26 mouse cellular contexts compared by ENCODE assay signal in the genomic region with DNA sequence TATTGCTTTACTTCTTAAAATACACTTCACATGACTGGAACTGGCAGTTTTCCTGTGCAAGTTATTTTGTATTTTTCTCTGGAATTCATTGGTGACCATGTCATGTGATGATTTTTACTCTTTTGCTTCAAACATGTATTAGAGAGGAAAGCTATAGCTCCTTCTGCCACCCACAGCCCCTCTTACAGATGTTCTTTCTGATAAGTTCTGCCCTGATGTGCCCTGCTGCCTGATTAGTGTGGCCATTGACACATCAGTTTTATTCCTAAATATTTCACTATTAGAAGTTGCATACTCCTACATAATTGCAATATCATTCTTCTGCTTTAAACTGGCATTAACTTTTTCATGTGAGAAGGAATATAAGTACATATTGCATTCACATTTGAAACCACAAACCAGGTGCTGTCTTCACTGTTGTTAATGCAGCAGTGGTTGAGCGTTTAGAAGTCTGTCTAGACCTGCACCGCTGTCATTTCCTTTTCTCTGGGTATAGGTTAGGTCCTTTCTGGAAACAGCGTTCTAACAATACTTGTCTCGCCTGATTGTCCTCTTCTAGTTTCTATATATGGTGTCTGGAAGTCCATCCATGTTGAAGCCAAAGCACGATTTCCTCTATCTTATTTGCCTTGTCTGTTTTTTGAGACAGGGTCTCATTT.
DNase-seq lines count a peak whose midpoint lies in the region; ATAC-seq and TF ChIP-seq lines count a peak whose summit lies in the region.
"Had no signal": no experiment of that assay in that cellular context is flagged by ENCODE, and none has a peak within 500 bp of the region (broad histone marks: within the 10 kb centered on the region; RNA-seq: fewer than 3 reads in every experiment).

No protein-coding gene starts in this region.

- intact Hi-C loops in heart, adult 2 months (cut with DNase I), result no loop called here

- H3K4me1 ChIP-seq in heart, adult 2 months (ENCODE audit: control insufficient read depth, insufficient read depth, low read length), result peaks cover 2% of the 10 kb centered on the region
- H3K4me1 ChIP-seq: embryonic facial prominence, embryonic 13.5 days; forebrain, embryonic 12.5 days; hindbrain, embryonic 13.5 days; intestine, embryonic 15.5 days; limb, embryonic 10.5 days; midbrain, embryonic 10.5 days; neural tube, embryonic 15.5 days had no signal

- no peak overlapping the region for H3K27ac ChIP-seq in heart, adult 2 months
- H3K27ac ChIP-seq: embryonic facial prominence, embryonic 13.5 days; forebrain, embryonic 12.5 days; heart, embryonic 13.5 days; hindbrain, embryonic 13.5 days; intestine, embryonic 15.5 days; limb, embryonic 10.5 days; midbrain, embryonic 10.5 days; neural tube, embryonic 15.5 days had no signal

- H3K4me3 ChIP-seq in heart, adult 2 months, result no peak overlapping the region
- H3K4me3 ChIP-seq: embryonic facial prominence, embryonic 13.5 days; erythroblast, embryonic 14.5 days; forebrain, embryonic 12.5 days; heart, embryonic 13.5 days; hindbrain, embryonic 13.5 days; intestine, embryonic 15.5 days; limb, embryonic 10.5 days; midbrain, embryonic 10.5 days; neural tube, embryonic 15.5 days had no signal

- H3K9ac ChIP-seq in heart, adult 2 months (ENCODE audit: low read depth, low read length), result no peak overlapping the region
- H3K9ac ChIP-seq: embryonic facial prominence, embryonic 13.5 days; forebrain, embryonic 12.5 days; heart, embryonic 13.5 days; hindbrain, embryonic 13.5 days; intestine, embryonic 15.5 days; lung, embryonic 14.5 days; neural tube, embryonic 15.5 days had no signal

- 66% methylated on average over 5 of the region's 5 CpGs for WGBS in heart, adult 2 months

- H3K79me2 ChIP-seq in heart, adult 2 months (replicated peaks; ENCODE audit: control insufficient read depth, insufficient read depth, low read length), result peaks cover 5% of the 10 kb centered on the region; the same call in 1 of the 2 replicates

- no peaks in the 10 kb centered on the region for H3K36me3 ChIP-seq in heart, adult 2 months (ENCODE audit: control insufficient read depth, insufficient read depth, low read length)
- H3K36me3 ChIP-seq: forebrain, embryonic 12.5 days; hindbrain, embryonic 13.5 days; intestine, embryonic 15.5 days; neural tube, embryonic 15.5 days had no signal

- peak; percentile 74 for DNase-seq in thymus, postnatal 0 days (ENCODE audit: low spot score)
- no peak for DNase-seq in thymus, postnatal 4 days
- DNase-seq in lung, postnatal 25 days (ENCODE audit: low spot score), result no peak
- DNase-seq in heart, adult 2 months, result no peak
- DNase-seq: adrenal gland, adult 2 months; B cell, adult 2 months; cerebellum, adult 11 months; cerebellum, adult 9-11 months; kidney, adult 8-10 months; kidney, postnatal 10 days; lung, embryonic 14.5 days; lung, postnatal 36 days; thymus, postnatal 14 days had no signal

- TF ChIP-seq EP300 in heart, adult 2 months (IDR thresholded peaks at IDR 0.05; ENCODE audit: insufficient read depth, low read depth, low read length), result no peak

- no peak for TF ChIP-seq POLR2A in heart, adult 2 months (IDR thresholded peaks at IDR 0.05; ENCODE audit: insufficient read depth, low read depth, low read length)

- no peaks in the 10 kb centered on the region for H3K27me3 ChIP-seq in heart, adult 2 months (ENCODE audit: control insufficient read depth, insufficient read depth, low read length)
- H3K27me3 ChIP-seq: embryonic facial prominence, embryonic 13.5 days; forebrain, embryonic 12.5 days; heart, embryonic 13.5 days; hindbrain, embryonic 13.5 days; intestine, embryonic 15.5 days; neural tube, embryonic 15.5 days had no signal

- TF ChIP-seq CTCF in heart, adult 2 months (IDR thresholded peaks at IDR 0.05), result no peak

- ATAC-seq in activated CD4-positive, CD25-positive, alpha-beta regulatory T cell, adult 4 months, result peak; percentile 68
- 0 out of 2 replicates have a peak, but pooled peaks have one; percentile 28 for ATAC-seq in megakaryocyte, adult 5-6 weeks (ENCODE audit: poor library complexity, severe bottlenecking)
- no peak for ATAC-seq in monocyte, adult 5-6 weeks (replicated peaks; ENCODE audit: insufficient number of reproducible peaks, low FRiP score, low TSS enrichment, poor library complexity, severe bottlenecking)
- ATAC-seq: intestine, embryonic 15.5 days; midbrain, embryonic 16.5 days had no signal
